Mouse (Mus musculus): Measurements from ENCODE around the gene Gm47283. TPM values are rescaled to one million over a fixed set of nuclear protein-coding genes. Genes with fewer than 3 reads are reported as not detected.
A peak's percentile ranks its signal among the peaks of the same experiment; 100 is the strongest.
"Not testable (repeated sequence)": the region's sequence is repeated elsewhere in the genome, so short reads cannot be mapped to it uniquely, and the experiment has no call there.

Gene Gm47283
- polyA plus RNA-seq, 1 experiment from 2014 or later = not detected

DNA sequence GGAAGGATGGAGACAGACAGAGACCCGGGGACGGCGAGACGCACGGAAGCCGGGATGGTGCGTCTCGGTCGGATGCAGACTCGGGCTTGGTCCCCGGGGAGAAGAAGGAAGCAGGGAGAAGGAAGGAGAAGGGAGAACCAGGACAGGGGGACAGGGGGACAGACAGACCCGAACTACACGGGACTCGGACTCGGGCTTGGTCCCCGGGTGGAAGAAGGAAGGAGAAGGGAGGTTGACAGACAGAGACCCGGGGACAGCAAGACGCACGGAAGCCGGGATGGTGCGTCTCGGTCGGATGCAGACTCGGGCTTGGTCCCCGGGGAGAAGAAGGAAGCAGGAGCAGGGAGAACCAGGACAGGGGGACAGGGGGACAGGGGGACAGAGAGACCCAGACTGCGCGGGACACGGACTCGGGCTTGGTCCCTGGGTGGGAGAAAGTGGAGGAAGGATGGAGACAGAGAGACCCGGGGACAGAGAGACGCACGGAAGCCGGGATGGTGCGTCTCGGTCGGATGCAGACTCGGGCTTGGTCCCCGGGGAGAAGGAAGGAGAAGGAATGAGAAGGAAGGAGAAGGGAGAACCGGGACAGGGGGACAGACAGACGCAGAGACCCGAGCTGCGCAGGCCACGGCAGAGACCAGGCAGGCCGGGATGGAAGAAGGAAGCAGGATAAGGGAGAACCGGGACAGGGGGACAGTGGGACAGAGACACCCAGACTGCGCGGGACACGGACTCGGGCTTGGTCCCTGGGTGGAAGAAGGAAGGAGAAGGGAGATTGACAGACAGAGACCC lies 42.1 kb upstream of the Gm47283 start:
- not testable (repeated sequence) for H3K27me3 ChIP-seq; H3K4me3 ChIP-seq; H3K4me1 ChIP-seq (replicated peaks); H3K4me2 ChIP-seq; H3K9ac ChIP-seq; H3K27ac ChIP-seq (replicated peaks)
- WGBS = 85% methylated on average over 49 of the region's 49 CpGs
- peaks cover 53% of the 10 kb centered on the region for H3K36me3 ChIP-seq
- peaks cover 55% of the 10 kb centered on the region for H3K9me3 ChIP-seq
- 0 out of 2 replicates have a peak, but pooled peaks have one; percentile 9 for ATAC-seq (ENCODE audit: low read depth)

DNA sequence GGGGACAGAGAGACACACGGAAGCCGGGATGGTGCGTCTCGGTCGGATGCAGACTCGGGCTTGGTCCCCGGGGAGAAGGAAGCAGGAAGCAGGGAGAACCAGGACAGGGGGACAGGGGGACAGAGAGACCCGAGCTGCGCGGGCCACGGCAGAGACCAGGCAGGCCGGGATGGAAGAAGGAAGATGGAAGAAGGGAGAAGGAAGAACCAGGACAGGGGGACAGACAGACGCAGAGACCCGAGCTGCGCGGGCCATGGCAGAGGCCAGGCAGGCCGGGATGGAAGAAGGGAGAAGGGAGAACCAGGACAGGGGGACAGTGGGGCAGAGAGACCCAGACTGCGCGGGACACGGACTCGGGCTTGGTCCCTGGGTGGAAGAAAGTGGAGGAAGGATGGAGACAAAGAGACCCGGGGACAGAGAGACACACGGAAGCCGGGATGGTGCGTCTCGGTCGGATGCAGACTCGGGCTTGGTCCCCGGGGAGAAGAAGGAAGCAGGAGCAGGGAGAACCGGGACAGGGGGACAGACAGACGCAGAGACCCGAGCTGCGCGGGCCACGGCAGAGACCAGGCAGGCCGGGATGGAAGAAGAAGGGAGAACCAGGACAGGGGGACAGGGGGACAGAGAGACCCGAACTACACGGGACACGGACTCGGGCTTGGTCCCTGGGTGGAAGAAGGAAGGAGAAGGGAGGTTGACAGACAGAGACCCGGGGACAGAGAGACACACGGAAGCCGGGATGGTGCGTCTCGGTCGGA lies 41.3 kb upstream of the Gm47283 start:
- H3K9ac ChIP-seq; ATAC-seq (ENCODE audit: low read depth); H3K4me2 ChIP-seq; H3K27me3 ChIP-seq; H3K27ac ChIP-seq (replicated peaks); H3K4me3 ChIP-seq; H3K4me1 ChIP-seq (replicated peaks): not testable (repeated sequence)
- Histone ChIP-seq H3K36me3 (peaks cover 53% of the 10 kb centered on the region), H3K9me3 (peaks cover 55% of the 10 kb centered on the region)
- WGBS = 85% methylated on average over 40 of the region's 46 CpGs

DNA sequence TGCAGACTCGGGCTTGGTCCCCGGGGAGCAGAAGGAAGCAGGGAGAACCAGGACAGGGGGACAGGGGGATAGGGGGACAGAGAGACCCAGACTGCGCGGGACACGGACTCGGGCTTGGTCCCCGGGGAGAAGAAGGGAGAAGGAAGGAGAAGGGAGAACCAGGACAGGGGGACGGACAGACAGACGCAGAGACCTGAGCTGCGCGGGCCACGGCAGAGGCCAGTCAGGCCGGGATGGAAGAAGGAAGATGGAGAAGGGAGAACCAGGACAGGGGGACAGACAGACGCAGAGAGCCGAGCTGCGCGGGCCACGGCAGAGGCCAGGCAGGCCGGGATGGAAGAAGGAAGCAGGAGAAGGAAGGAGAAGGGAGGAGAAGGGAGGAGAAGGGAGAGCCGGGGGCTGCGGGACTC lies 40.7 kb upstream of the Gm47283 start:
- Histone ChIP-seq H3K27me3 (no peaks in the 10 kb centered on the region), H3K4me3 (peak overlapping the region; percentile 22; the same call in 1 of the 2 replicates), H3K27ac (replicated peaks) (peak overlapping the region; percentile 68), H3K4me1 (replicated peaks) (no peaks in the 10 kb centered on the region), H3K4me2 (peak overlapping the region; percentile 28; the same call in 1 of the 2 replicates), H3K9ac (no peak overlapping the region), H3K36me3 (peaks cover 50% of the 10 kb centered on the region), H3K9me3 (peaks cover 52% of the 10 kb centered on the region)
- no peak; the same call in 1 of the 2 replicates for ATAC-seq (ENCODE audit: low read depth)
- 60% methylated on average over 4 of the region's 21 CpGs for WGBS

DNA sequence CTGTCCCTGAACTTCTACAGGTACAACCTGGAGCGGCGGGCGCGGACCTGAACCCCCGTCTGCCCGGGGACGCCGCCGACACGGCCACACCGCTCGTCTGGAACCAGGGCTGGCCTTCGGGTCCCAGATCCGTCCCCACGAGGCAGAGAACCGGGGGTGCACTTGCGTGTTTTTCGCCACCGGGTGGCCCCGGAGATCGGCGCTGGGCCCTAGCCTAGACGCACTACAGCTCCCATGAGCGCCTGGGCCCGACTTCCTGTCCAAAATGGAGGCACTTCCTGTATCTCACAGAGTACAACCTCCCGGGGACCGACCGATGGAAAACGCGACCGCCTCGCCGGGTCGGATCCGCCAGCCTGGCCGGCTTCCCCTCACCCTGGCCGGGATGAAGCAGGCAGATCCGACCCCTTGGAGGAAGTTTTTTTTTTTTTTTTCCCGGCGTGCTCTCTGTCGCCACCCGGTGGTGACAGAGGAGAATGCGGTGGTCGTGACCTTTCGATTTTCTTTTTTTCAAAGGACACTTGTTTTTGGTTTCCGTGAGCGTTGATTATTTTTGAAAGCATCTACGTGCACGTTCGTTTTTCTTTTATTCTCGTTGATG lies 40.1 kb upstream of the Gm47283 start:
- not testable (repeated sequence) for H3K27me3 ChIP-seq; H3K4me1 ChIP-seq (replicated peaks)
- Histone ChIP-seq H3K27ac (replicated peaks) (peak overlapping the region; percentile 68), H3K4me2 (peak overlapping the region; percentile 28), H3K9ac (peak overlapping the region; percentile 9; the same call in 1 of the 2 replicates), H3K4me3 (peak overlapping the region; percentile 22), H3K36me3 (peaks cover 43% of the 10 kb centered on the region), H3K9me3 (peaks cover 45% of the 10 kb centered on the region)
- WGBS = 63% methylated on average over 51 of the region's 51 CpGs
- peak; percentile 93 for ATAC-seq (ENCODE audit: low read depth)

DNA sequence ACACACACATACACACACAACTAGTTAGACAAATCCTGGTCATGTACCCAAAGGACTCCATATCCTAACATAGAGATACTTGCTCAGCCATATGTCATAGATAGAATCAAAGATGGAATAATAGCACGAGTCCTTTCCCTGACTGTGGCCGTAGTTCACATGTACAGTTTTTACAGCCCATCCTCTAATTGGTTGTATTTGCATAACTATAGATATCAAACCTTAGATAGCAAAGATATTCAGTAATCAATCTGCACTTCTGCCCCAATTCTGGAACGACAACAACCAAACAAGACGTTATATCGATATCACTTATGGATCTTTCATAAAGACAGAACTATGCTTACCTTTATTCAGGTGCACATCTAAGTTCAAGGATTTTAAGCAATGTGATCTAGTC lies 39.3 kb upstream of the Gm47283 start:
- not testable (repeated sequence) for H3K4me1 ChIP-seq (replicated peaks); H3K4me3 ChIP-seq; H3K27ac ChIP-seq (replicated peaks); ATAC-seq (ENCODE audit: low read depth); H3K27me3 ChIP-seq; H3K4me2 ChIP-seq; H3K9ac ChIP-seq
- Histone ChIP-seq H3K9me3 (peaks cover 38% of the 10 kb centered on the region), H3K36me3 (peaks cover 35% of the 10 kb centered on the region)
- WGBS = 94% methylated on average over 5 of the region's 5 CpGs

DNA sequence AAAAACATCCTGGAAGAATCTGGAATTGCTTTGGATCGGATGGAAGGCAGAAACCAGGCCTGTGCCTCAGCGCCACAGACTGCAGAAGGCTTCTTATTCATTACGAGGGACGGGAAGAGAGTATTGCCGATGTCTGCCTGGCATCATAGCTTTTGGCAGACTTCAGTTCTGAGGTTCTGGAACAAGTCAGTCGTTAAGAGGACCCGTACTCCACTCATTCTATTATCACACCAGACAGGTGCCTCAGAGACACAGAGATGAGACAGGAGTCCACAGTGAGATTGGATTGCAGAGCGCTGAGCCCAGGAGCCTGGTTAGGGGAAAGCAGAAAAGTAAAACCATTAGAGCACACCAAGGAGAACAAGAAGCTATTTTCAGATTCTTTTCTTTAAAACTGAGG lies 29.8 kb upstream of the Gm47283 start, which contains the start of gene Gm21860:
Gene Gm21860 (minus strand): TSS at position 101 of the 400 bp plus-strand sequence.
- not testable (repeated sequence) for H3K4me1 ChIP-seq (replicated peaks); H3K4me2 ChIP-seq; H3K27me3 ChIP-seq; H3K9me3 ChIP-seq; ATAC-seq (ENCODE audit: low read depth); H3K9ac ChIP-seq; H3K36me3 ChIP-seq; H3K4me3 ChIP-seq; H3K27ac ChIP-seq (replicated peaks)
- no CpG with 5 or more reads among the region's 8 CpGs for WGBS

DNA sequence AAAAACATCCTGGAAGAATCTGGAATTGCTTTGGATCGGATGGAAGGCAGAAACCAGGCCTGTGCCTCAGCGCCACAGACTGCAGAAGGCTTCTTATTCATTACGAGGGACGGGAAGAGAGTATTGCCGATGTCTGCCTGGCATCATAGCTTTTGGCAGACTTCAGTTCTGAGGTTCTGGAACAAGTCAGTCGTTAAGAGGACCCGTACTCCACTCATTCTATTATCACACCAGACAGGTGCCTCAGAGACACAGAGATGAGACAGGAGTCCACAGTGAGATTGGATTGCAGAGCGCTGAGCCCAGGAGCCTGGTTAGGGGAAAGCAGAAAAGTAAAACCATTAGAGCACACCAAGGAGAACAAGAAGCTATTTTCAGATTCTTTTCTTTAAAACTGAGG lies 54.5 kb downstream of the Gm47283 start, which contains the start of gene Gm21748:
Gene Gm21748 (minus strand): TSS at position 101 of the 400 bp plus-strand sequence.
- H3K4me1 ChIP-seq (replicated peaks); H3K9ac ChIP-seq; H3K27ac ChIP-seq (replicated peaks); H3K4me2 ChIP-seq; H3K36me3 ChIP-seq; ATAC-seq (ENCODE audit: low read depth); H3K27me3 ChIP-seq; H3K4me3 ChIP-seq; H3K9me3 ChIP-seq: not testable (repeated sequence)
- no CpG with 5 or more reads among the region's 8 CpGs for WGBS

Other genes with a start within 250 kb of the Gm47283 start
- gene Gm21860, start 29.9 kb upstream of the Gm47283 start, polyA plus RNA-seq (2015; fragmentation: Nextera tagmentation; extraction: Ambion mirVana) = not detected in 2 replicates
- not detected in 2 replicates for gene Gm21748, start 54.4 kb downstream of the Gm47283 start, polyA plus RNA-seq (2015; fragmentation: Nextera tagmentation; extraction: Ambion mirVana)